Mouse (Mus musculus) thymus, postnatal 4 days (tissue): Measurements from ENCODE around the gene Zfp346.

Experiments used
- DNase-seq: peaks from one replicate; pipeline ENCODE4 v3.0.0; 2021

The Zfp346 gene

GRCm38 (mm10) chr13:55152621-55153415, 47.7 kb downstream of the Zfp346 start, which contains the start of gene Fgfr4:
Gene Fgfr4, plus strand, starts transcription at chr13:55152640.
- DNase-seq: peak; percentile 37

GRCm38 (mm10) chr13:55153951-55154350, 48.8 kb downstream of the Zfp346 start:
- DNase-seq: no peak

- no peak for DNase-seq
Measured at GRCm38 (mm10) chr13:55162365-55162764, 57.3 kb downstream of the Zfp346 start.

GRCm38 (mm10) chr13:55163553-55163952, 58.4 kb downstream of the Zfp346 start:
- DNase-seq: no peak

- no peak for DNase-seq
Measured at GRCm38 (mm10) chr13:55165831-55166339, 60.8 kb downstream of the Zfp346 start.

- no peak for DNase-seq
Measured at GRCm38 (mm10) chr13:55166806-55167725, 62.0 kb downstream of the Zfp346 start.

- no peak for DNase-seq
Measured at GRCm38 (mm10) chr13:55167798-55168197, 62.7 kb downstream of the Zfp346 start.

GRCm38 (mm10) chr13:55168255-55168654, 63.1 kb downstream of the Zfp346 start:
- no peak for DNase-seq

GRCm38 (mm10) chr13:55168958-55169369, 63.9 kb downstream of the Zfp346 start:
- DNase-seq: no peak

- DNase-seq: no peak
Measured at GRCm38 (mm10) chr13:55171517-55172335, 66.6 kb downstream of the Zfp346 start.

GRCm38 (mm10) chr13:55172336-55172770, 67.2 kb downstream of the Zfp346 start:
- DNase-seq: no peak

- DNase-seq: no peak
Measured at GRCm38 (mm10) chr13:55174347-55174746, 69.2 kb downstream of the Zfp346 start.

GRCm38 (mm10) chr13:55176265-55176664, 71.2 kb downstream of the Zfp346 start:
- no peak for DNase-seq

GRCm38 (mm10) chr13:55177903-55178496, 72.9 kb downstream of the Zfp346 start:
- no peak for DNase-seq

GRCm38 (mm10) chr13:55178556-55178955, 73.4 kb downstream of the Zfp346 start:
- DNase-seq: peak; percentile 78

- DNase-seq: no peak
Measured at GRCm38 (mm10) chr13:55179591-55179990, 74.5 kb downstream of the Zfp346 start.

GRCm38 (mm10) chr13:55181786-55182172, 76.7 kb downstream of the Zfp346 start:
- no peak for DNase-seq

- DNase-seq: peak; percentile 50
Measured at GRCm38 (mm10) chr13:55182173-55182894, 77.2 kb downstream of the Zfp346 start.

GRCm38 (mm10) chr13:55183382-55183781, 78.3 kb downstream of the Zfp346 start:
- no peak for DNase-seq
